Mouse (Mus musculus) neutrophil, adult 59 days (primary cell): ENCODE data around the gene Eef1a1. TPM values are rescaled to one million over a fixed set of nuclear protein-coding genes. Genes with fewer than 3 reads are reported as not detected.

ENCODE experiments used
- total RNA-seq, 2 experiments: library from RNA; stranded (reverse); gene quantifications; 1 replicate in 1 of 2; 2 replicates in 1 of 2; pipeline ENCODE4 v1.2.4; 2023

The Eef1a1 gene
- total RNA-seq: 1,000 to 10,000 TPM; 3,050 to 3,467 TPM

DNA sequence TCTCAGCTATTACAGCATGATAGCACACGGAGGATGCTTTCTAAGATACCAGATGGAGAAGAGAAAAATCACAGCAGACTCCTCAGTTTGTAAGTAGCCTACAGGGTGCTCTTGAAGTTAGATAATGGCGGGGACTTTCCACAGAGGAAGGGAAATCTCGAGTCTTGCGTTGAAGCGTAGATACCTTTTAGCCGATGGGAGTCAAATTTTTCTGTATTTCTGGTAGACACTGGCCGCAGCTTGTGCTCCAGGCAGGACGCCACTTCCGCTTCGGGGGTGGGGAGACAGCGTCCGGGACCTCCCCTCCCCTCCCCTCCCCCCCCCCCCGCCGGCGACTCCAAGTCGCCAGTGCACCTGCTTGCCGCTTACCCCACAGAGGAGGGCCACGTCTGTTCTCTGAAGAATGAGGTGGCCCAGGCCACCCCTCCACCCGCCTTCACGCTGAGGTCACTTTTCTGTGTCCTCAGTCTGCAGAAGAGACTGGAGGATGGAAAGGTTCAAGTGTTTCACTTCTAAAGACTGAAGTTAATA is at the start of gene Eef1a1:
Gene Eef1a1, minus strand, starts transcription at position 262 of the 531 bp plus-strand sequence.

DNA sequence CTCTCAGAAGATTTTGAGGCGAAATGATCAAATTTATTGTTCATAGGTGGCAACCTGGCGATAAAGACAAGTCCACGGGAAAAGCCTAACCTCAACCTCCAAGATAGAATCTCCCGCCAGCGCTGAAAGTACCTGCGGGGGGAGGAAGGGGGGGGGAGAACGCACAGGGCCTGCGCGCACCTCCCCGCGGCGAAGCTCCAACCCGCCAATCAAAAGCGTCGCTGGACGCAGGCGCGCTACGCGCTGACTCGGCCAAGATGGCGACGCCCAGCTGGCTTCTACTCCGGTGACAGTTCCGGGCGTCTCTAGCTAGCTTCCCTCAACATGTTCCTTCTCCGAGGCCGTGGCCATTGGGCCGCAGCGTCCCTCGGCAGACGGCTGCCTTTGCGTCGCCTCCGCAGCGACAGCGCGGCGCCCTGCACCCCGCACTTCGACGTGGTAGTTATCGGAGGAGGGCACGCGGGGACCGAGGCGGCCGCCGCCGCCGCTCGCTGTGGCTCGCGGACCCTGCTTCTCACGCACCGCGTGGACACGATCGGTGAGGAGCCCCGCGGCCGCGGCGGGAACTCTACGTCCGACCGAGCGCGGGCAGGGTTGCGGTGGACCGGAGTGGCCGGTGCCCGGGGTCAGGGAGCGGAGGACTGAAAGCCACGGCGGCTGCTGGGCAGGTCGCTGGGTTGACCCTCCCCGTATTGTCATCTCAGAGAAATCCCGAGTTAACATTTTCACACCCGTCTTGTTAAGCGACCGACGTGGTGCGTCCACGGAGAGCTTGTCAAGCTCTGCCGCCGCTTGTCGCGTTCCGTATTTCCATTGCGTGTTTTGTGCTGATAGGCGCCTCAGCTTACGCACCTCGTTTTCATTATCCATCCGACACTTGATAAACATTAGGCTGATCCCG is 40.7 kb downstream of the Eef1a1 start, which contains the start of the genes Mto1 and Gm17324:
Gene Mto1, plus strand, starts transcription at position 236 of the 901 bp plus-strand sequence.
Gene Gm17324, minus strand, starts transcription at position 814 of the 901 bp plus-strand sequence.

GRCm38 (mm10) chr9:78442579-78443392 is 46.2 kb downstream of the Eef1a1 start, which contains the start of gene Cgas:
TSS of gene Cgas (minus strand) at chr9:78443237.

Other genes with a start within 250 kb of the Eef1a1 start
- not detected for gene Gm3776, start 232.0 kb downstream of the Eef1a1 start, total RNA-seq
- not detected for gene Gm10639, start 199.2 kb downstream of the Eef1a1 start, total RNA-seq
- not detected for gene Omt2a, start 174.4 kb downstream of the Eef1a1 start, total RNA-seq
- gene Omt2b, start 161.6 kb downstream of the Eef1a1 start, total RNA-seq: not detected
- not detected for gene Gsta2, start 133.4 kb downstream of the Eef1a1 start, total RNA-seq
- not detected for gene Dppa5a, start 121.0 kb downstream of the Eef1a1 start, total RNA-seq
- not detected for gene Ooep, start 110.4 kb downstream of the Eef1a1 start, total RNA-seq
- not detected for gene Ddx43, start 93.4 kb downstream of the Eef1a1 start, total RNA-seq
- gene Cgas, start 45.9 kb downstream of the Eef1a1 start, total RNA-seq: 1 to 10 TPM; 7.0 to 9.3 TPM
- gene Mto1, start 40.9 kb downstream of the Eef1a1 start, total RNA-seq: 10 to 100 TPM; 14.4 to 15.7 TPM
- gene Gm17324, start 40.4 kb downstream of the Eef1a1 start, total RNA-seq: not detected
- 1 to 10 TPM; 4.4 to 5.3 TPM for gene Slc17a5, start 98.9 kb upstream of the Eef1a1 start, total RNA-seq
- gene Cd109, start 126.4 kb upstream of the Eef1a1 start, total RNA-seq: under 1 TPM; 0.31 to 0.86 TPM